Comparison of ENCODE assay signal across 9 mouse cellular contexts in the genomic region with DNA sequence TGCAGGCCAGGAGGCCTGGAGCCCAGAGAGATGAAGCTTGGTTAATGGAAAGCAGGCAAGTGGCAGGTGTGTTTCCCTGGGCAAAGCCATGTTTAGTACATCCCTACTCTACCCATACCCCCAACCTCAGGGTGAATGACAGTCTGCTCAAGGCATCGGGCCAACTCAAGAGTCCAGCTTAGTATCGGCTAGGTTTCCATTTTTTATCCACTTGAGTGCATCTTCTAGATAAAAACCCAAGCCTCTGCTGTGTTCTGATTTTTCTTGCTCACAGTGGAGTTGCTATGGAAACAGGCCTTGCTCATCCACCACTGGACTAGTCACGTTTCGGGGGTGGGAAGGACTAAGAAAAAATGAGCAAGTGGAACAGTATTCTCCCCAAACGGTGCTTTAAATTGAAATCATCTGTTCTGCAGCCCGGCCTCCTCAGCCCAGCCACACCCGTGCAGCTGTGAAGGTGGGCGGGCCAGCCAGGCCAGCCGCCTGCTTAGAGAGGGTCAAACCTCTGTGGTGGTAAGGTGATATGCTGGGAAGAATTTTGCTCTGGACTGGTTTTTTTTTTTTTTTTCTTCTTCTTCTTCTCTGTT.
A peak's percentile ranks its signal among the peaks of the same experiment; 100 is the strongest.
DNase-seq lines count a peak whose midpoint lies in the region; ATAC-seq and TF ChIP-seq lines count a peak whose summit lies in the region.
"Had no signal": no experiment of that assay in that cellular context is flagged by ENCODE, and none has a peak within 500 bp of the region (broad histone marks: within the 10 kb centered on the region; RNA-seq: fewer than 3 reads in every experiment).

No protein-coding gene starts in this region.

- no peak overlapping the region for H3K27ac ChIP-seq in heart, embryonic 11.5 days (ENCODE audit: low read depth, low read length)
- H3K27ac ChIP-seq in forebrain, embryonic 11.5 days (ENCODE audit: low read depth, low read length), result no peak overlapping the region
- H3K27ac ChIP-seq in hindbrain, postnatal 0 days, result peak overlapping the region; percentile 61
- no peak overlapping the region for H3K27ac ChIP-seq in midbrain, embryonic 11.5 days (ENCODE audit: low read depth, low read length)

- intact Hi-C loops in heart, postnatal 25 days (cut with DNase I), result no loop called here

- no peaks in the 10 kb centered on the region for H3K27me3 ChIP-seq in heart, embryonic 11.5 days (ENCODE audit: control insufficient read depth, insufficient read depth, low read length)
- H3K27me3 ChIP-seq in forebrain, embryonic 11.5 days (ENCODE audit: control insufficient read depth, insufficient read depth, low read length), result no peaks in the 10 kb centered on the region
- H3K27me3 ChIP-seq in hindbrain, postnatal 0 days (ENCODE audit: insufficient read depth, low read length), result no peaks in the 10 kb centered on the region
- no peaks in the 10 kb centered on the region for H3K27me3 ChIP-seq in midbrain, embryonic 11.5 days (ENCODE audit: control insufficient read depth, insufficient read depth, low read length)

- no peak overlapping the region for H3K9ac ChIP-seq in heart, embryonic 11.5 days (ENCODE audit: low read depth, low read length)
- H3K9ac ChIP-seq in forebrain, embryonic 11.5 days (ENCODE audit: low read length), result no peak overlapping the region
- no peak overlapping the region for H3K9ac ChIP-seq in hindbrain, postnatal 0 days (replicated peaks; ENCODE audit: low read length)
- no peak overlapping the region for H3K9ac ChIP-seq in midbrain, embryonic 11.5 days (ENCODE audit: low read length)

- no peak for TF ChIP-seq CTCF in hindbrain, postnatal 0 days (IDR thresholded peaks at IDR 0.05; ENCODE audit: low read depth)

- no peak overlapping the region for H3K4me3 ChIP-seq in heart, embryonic 11.5 days (ENCODE audit: low read depth, low read length)
- no peak overlapping the region for H3K4me3 ChIP-seq in forebrain, embryonic 11.5 days (ENCODE audit: low read depth, low read length)
- no peak overlapping the region for H3K4me3 ChIP-seq in hindbrain, postnatal 0 days (ENCODE audit: low read length)
- no peak overlapping the region for H3K4me3 ChIP-seq in midbrain, embryonic 11.5 days (ENCODE audit: low read depth, low read length)

- peak; percentile 4 for DNase-seq in heart, postnatal 25 days (ENCODE audit: low spot score)
- DNase-seq in forebrain, embryonic 11.5 days (ENCODE audit: low spot score), result peak; percentile 66
- peak; percentile 83 for DNase-seq in hindbrain, postnatal 0 days (ENCODE audit: low spot score)
- DNase-seq in midbrain, embryonic 11.5 days (ENCODE audit: low spot score, missing footprints), result peak; percentile 83
- no peak for DNase-seq in cerebellum, adult 11 months

- H3K9me3 ChIP-seq in heart, embryonic 11.5 days (replicated peaks; ENCODE audit: control insufficient read depth, low read length), result no peaks in the 10 kb centered on the region
- H3K9me3 ChIP-seq in forebrain, embryonic 11.5 days (ENCODE audit: control insufficient read depth, low read length), result no peaks in the 10 kb centered on the region
- H3K9me3 ChIP-seq in hindbrain, postnatal 0 days (ENCODE audit: low read length), result no peaks in the 10 kb centered on the region
- no peaks in the 10 kb centered on the region for H3K9me3 ChIP-seq in midbrain, embryonic 11.5 days (ENCODE audit: control insufficient read depth, low read length)
- H3K9me3 ChIP-seq: G1E had no signal

- no peaks in the 10 kb centered on the region for H3K36me3 ChIP-seq in heart, embryonic 11.5 days (ENCODE audit: control insufficient read depth, insufficient read depth, low read length)
- H3K36me3 ChIP-seq in forebrain, embryonic 11.5 days (ENCODE audit: control insufficient read depth, insufficient read depth, low read length), result no peaks in the 10 kb centered on the region
- no peaks in the 10 kb centered on the region for H3K36me3 ChIP-seq in hindbrain, postnatal 0 days (ENCODE audit: insufficient read depth, low read length)
- no peaks in the 10 kb centered on the region for H3K36me3 ChIP-seq in midbrain, embryonic 11.5 days (ENCODE audit: control insufficient read depth, insufficient read depth, low read length)
- H3K36me3 ChIP-seq: G1E had no signal

- H3K4me2 ChIP-seq in heart, embryonic 11.5 days, result no peak overlapping the region
- no peak overlapping the region for H3K4me2 ChIP-seq in forebrain, embryonic 11.5 days (ENCODE audit: low read depth, low read length, severe bottlenecking)
- no peak overlapping the region for H3K4me2 ChIP-seq in hindbrain, postnatal 0 days (ENCODE audit: low read depth, low read length)
- no peak overlapping the region for H3K4me2 ChIP-seq in midbrain, embryonic 11.5 days

- 48% methylated on average over 9 of the region's 9 CpGs for WGBS in heart, embryonic 11.5 days (ENCODE audit: insufficient replicate concordance)
- 53% methylated on average over 9 of the region's 9 CpGs for WGBS in forebrain, embryonic 11.5 days
- 23% methylated on average over 9 of the region's 9 CpGs for WGBS in hindbrain, postnatal 0 days
- WGBS in midbrain, embryonic 11.5 days, result 41% methylated on average over 9 of the region's 9 CpGs

- ATAC-seq in heart, embryonic 11.5 days (replicated peaks; ENCODE audit: insufficient number of reproducible peaks, low FRiP score, low TSS enrichment), result no peak
- ATAC-seq in forebrain, embryonic 11.5 days (replicated peaks; ENCODE audit: low FRiP score), result no peak
- ATAC-seq in hindbrain, postnatal 0 days, result peak; percentile 85
- no peak for ATAC-seq in midbrain, embryonic 11.5 days (ENCODE audit: low FRiP score)
- no peak for ATAC-seq in megakaryocyte, adult 5-6 weeks (ENCODE audit: poor library complexity, severe bottlenecking)
- ATAC-seq in megakaryocyte progenitor cell, adult 5-6 weeks (replicated peaks; ENCODE audit: poor library complexity), result no peak

- no peaks in the 10 kb centered on the region for H3K4me1 ChIP-seq in heart, embryonic 11.5 days (ENCODE audit: control insufficient read depth, insufficient read depth, low read length)
- no peaks in the 10 kb centered on the region for H3K4me1 ChIP-seq in forebrain, embryonic 11.5 days (replicated peaks; ENCODE audit: control insufficient read depth, insufficient read depth, low read length)
- 0 out of 2 replicates have a peak, but pooled peaks cover 7% of the 10 kb centered on the region for H3K4me1 ChIP-seq in hindbrain, postnatal 0 days (ENCODE audit: insufficient read depth, low read length)
- H3K4me1 ChIP-seq in midbrain, embryonic 11.5 days (ENCODE audit: control insufficient read depth, insufficient read depth, low read length), result 0 out of 2 replicates have a peak, but pooled peaks cover 2% of the 10 kb centered on the region
